Mouse (Mus musculus): ENCODE measurements at regions not wholly inside any gene's neighbourhood (a gene's known extent, or its start where the extent isn't known, plus 50 kb on each side); places are given as distances from the start of the nearest gene placed in this dataset.
A peak's percentile ranks its signal among the peaks of the same experiment; 100 is the strongest.
"Not testable (repeated sequence)": the region's sequence is repeated elsewhere in the genome, so short reads cannot be mapped to it uniquely, and the experiment has no call there.

GRCm38 (mm10) chr17:55036142-55036541 lies 409.0 kb upstream of the St6gal2 start:
- no peaks in the 10 kb centered on the region for H3K36me3 ChIP-seq (ENCODE audit: control insufficient read depth, insufficient read depth, low read length)
- no peak overlapping the region for H3K27ac ChIP-seq (ENCODE audit: low read length)
- no peaks in the 10 kb centered on the region for H3K9me3 ChIP-seq (replicated peaks; ENCODE audit: control insufficient read depth, low read length)
- H3K4me1 ChIP-seq (ENCODE audit: control insufficient read depth, insufficient read depth, low read length) = no peaks in the 10 kb centered on the region
- no peak for ATAC-seq (ENCODE audit: insufficient read depth, low FRiP score)
- no peak overlapping the region for H3K4me2 ChIP-seq (ENCODE audit: low read depth, low read length)
- H3K9ac ChIP-seq (ENCODE audit: low read length) = no peak overlapping the region
- no peak overlapping the region for H3K4me3 ChIP-seq (replicated peaks; ENCODE audit: low read length)
- H3K27me3 ChIP-seq (ENCODE audit: control insufficient read depth, insufficient read depth, low read length) = no peaks in the 10 kb centered on the region

GRCm38 (mm10) chr17:55040216-55040615 lies 405.0 kb upstream of the St6gal2 start:
- not testable (repeated sequence) for H3K9me3 ChIP-seq (replicated peaks; ENCODE audit: control insufficient read depth, low read length); H3K4me3 ChIP-seq (replicated peaks; ENCODE audit: low read length); H3K27me3 ChIP-seq (ENCODE audit: control insufficient read depth, insufficient read depth, low read length); H3K4me2 ChIP-seq (ENCODE audit: low read depth, low read length); H3K9ac ChIP-seq (ENCODE audit: low read length); H3K36me3 ChIP-seq (ENCODE audit: control insufficient read depth, insufficient read depth, low read length); ATAC-seq (ENCODE audit: insufficient read depth, low FRiP score); H3K27ac ChIP-seq (ENCODE audit: low read length); H3K4me1 ChIP-seq (ENCODE audit: control insufficient read depth, insufficient read depth, low read length)
- 66% methylated on average over 1 of the region's 1 CpGs for WGBS

GRCm38 (mm10) chr17:55068420-55068819 lies 376.8 kb upstream of the St6gal2 start:
- no peak overlapping the region for H3K4me3 ChIP-seq (replicated peaks; ENCODE audit: low read length)
- H3K27ac ChIP-seq (ENCODE audit: low read length) = no peak overlapping the region
- no peak overlapping the region for H3K9ac ChIP-seq (ENCODE audit: low read length)
- H3K27me3 ChIP-seq (ENCODE audit: control insufficient read depth, insufficient read depth, low read length) = no peaks in the 10 kb centered on the region
- no peaks in the 10 kb centered on the region; the same call in 1 of the 2 replicates for H3K9me3 ChIP-seq (replicated peaks; ENCODE audit: control insufficient read depth, low read length)
- no peaks in the 10 kb centered on the region for H3K4me1 ChIP-seq (ENCODE audit: control insufficient read depth, insufficient read depth, low read length)
- no peaks in the 10 kb centered on the region for H3K36me3 ChIP-seq (ENCODE audit: control insufficient read depth, insufficient read depth, low read length)
- ATAC-seq (ENCODE audit: insufficient read depth, low FRiP score) = no peak
- 84% methylated on average over 3 of the region's 3 CpGs for WGBS
- H3K4me2 ChIP-seq (ENCODE audit: low read depth, low read length) = no peak overlapping the region

- Histone ChIP-seq H3K4me3 (replicated peaks; ENCODE audit: low read length) (no peak overlapping the region), H3K27ac (ENCODE audit: low read length) (no peak overlapping the region), H3K9me3 (replicated peaks; ENCODE audit: control insufficient read depth, low read length) (no peaks in the 10 kb centered on the region), H3K9ac (ENCODE audit: low read length) (no peak overlapping the region), H3K4me2 (ENCODE audit: low read depth, low read length) (no peak overlapping the region), H3K36me3 (ENCODE audit: control insufficient read depth, insufficient read depth, low read length) (no peaks in the 10 kb centered on the region), H3K4me1 (ENCODE audit: control insufficient read depth, insufficient read depth, low read length) (no peaks in the 10 kb centered on the region), H3K27me3 (ENCODE audit: control insufficient read depth, insufficient read depth, low read length) (no peaks in the 10 kb centered on the region)
- WGBS = 82% methylated on average over 6 of the region's 6 CpGs
- ATAC-seq (ENCODE audit: insufficient read depth, low FRiP score) = no peak
Observed at GRCm38 (mm10) chr17:55083357-55084099, 361.7 kb upstream of the St6gal2 start.

GRCm38 (mm10) chr17:55090661-55091252 lies 354.4 kb upstream of the St6gal2 start:
- Histone ChIP-seq H3K4me3 (replicated peaks; ENCODE audit: low read length) (no peak overlapping the region), H3K36me3 (ENCODE audit: control insufficient read depth, insufficient read depth, low read length) (no peaks in the 10 kb centered on the region), H3K27me3 (ENCODE audit: control insufficient read depth, insufficient read depth, low read length) (no peaks in the 10 kb centered on the region), H3K4me1 (ENCODE audit: control insufficient read depth, insufficient read depth, low read length) (no peaks in the 10 kb centered on the region; the same call in 1 of the 2 replicates), H3K9me3 (replicated peaks; ENCODE audit: control insufficient read depth, low read length) (no peaks in the 10 kb centered on the region; the same call in 1 of the 2 replicates), H3K27ac (ENCODE audit: low read length) (no peak overlapping the region), H3K9ac (ENCODE audit: low read length) (no peak overlapping the region), H3K4me2 (ENCODE audit: low read depth, low read length) (no peak overlapping the region)
- peak; percentile 58 for ATAC-seq (ENCODE audit: insufficient read depth, low FRiP score)
- 36% methylated on average over 2 of the region's 2 CpGs for WGBS

- H3K9ac ChIP-seq (ENCODE audit: low read length) = no peak overlapping the region
- no peak overlapping the region for H3K4me3 ChIP-seq (replicated peaks; ENCODE audit: low read length)
- no peak overlapping the region for H3K27ac ChIP-seq (ENCODE audit: low read length)
- H3K36me3 ChIP-seq (ENCODE audit: control insufficient read depth, insufficient read depth, low read length) = no peaks in the 10 kb centered on the region
- H3K9me3 ChIP-seq (replicated peaks; ENCODE audit: control insufficient read depth, low read length) = no peaks in the 10 kb centered on the region
- 65% methylated on average over 2 of the region's 2 CpGs for WGBS
- H3K27me3 ChIP-seq (ENCODE audit: control insufficient read depth, insufficient read depth, low read length) = no peaks in the 10 kb centered on the region
- no peak for ATAC-seq (ENCODE audit: insufficient read depth, low FRiP score)
- no peak overlapping the region for H3K4me2 ChIP-seq (ENCODE audit: low read depth, low read length)
- H3K4me1 ChIP-seq (ENCODE audit: control insufficient read depth, insufficient read depth, low read length) = no peaks in the 10 kb centered on the region
Observed at GRCm38 (mm10) chr17:55103470-55103869, 341.7 kb upstream of the St6gal2 start.

- H3K4me3 ChIP-seq (replicated peaks; ENCODE audit: low read length) = no peak overlapping the region
- no peaks in the 10 kb centered on the region for H3K27me3 ChIP-seq (ENCODE audit: control insufficient read depth, insufficient read depth, low read length)
- H3K9ac ChIP-seq (ENCODE audit: low read length) = no peak overlapping the region
- H3K4me2 ChIP-seq (ENCODE audit: low read depth, low read length) = no peak overlapping the region
- H3K36me3 ChIP-seq (ENCODE audit: control insufficient read depth, insufficient read depth, low read length) = no peaks in the 10 kb centered on the region
- no peak for ATAC-seq (ENCODE audit: insufficient read depth, low FRiP score)
- no peaks in the 10 kb centered on the region for H3K9me3 ChIP-seq (replicated peaks; ENCODE audit: control insufficient read depth, low read length)
- H3K4me1 ChIP-seq (ENCODE audit: control insufficient read depth, insufficient read depth, low read length) = no peaks in the 10 kb centered on the region
- 58% methylated on average over 1 of the region's 1 CpGs for WGBS
- no peak overlapping the region for H3K27ac ChIP-seq (ENCODE audit: low read length)
Observed at GRCm38 (mm10) chr17:55124846-55125245, 320.3 kb upstream of the St6gal2 start.

- not testable (repeated sequence) for H3K9me3 ChIP-seq (replicated peaks; ENCODE audit: control insufficient read depth, low read length); H3K36me3 ChIP-seq (ENCODE audit: control insufficient read depth, insufficient read depth, low read length); H3K27ac ChIP-seq (ENCODE audit: low read length); H3K4me3 ChIP-seq (replicated peaks; ENCODE audit: low read length); H3K4me1 ChIP-seq (ENCODE audit: control insufficient read depth, insufficient read depth, low read length); ATAC-seq (ENCODE audit: insufficient read depth, low FRiP score); H3K9ac ChIP-seq (ENCODE audit: low read length); H3K27me3 ChIP-seq (ENCODE audit: control insufficient read depth, insufficient read depth, low read length); H3K4me2 ChIP-seq (ENCODE audit: low read depth, low read length)
- WGBS = 79% methylated on average over 5 of the region's 5 CpGs
Observed at GRCm38 (mm10) chr17:55130100-55130499, 315.1 kb upstream of the St6gal2 start.

Measured in stomach, embryonic 16.5 days (tissue).